ENCODE assay signal across 8 mouse cellular contexts in the genomic region with DNA sequence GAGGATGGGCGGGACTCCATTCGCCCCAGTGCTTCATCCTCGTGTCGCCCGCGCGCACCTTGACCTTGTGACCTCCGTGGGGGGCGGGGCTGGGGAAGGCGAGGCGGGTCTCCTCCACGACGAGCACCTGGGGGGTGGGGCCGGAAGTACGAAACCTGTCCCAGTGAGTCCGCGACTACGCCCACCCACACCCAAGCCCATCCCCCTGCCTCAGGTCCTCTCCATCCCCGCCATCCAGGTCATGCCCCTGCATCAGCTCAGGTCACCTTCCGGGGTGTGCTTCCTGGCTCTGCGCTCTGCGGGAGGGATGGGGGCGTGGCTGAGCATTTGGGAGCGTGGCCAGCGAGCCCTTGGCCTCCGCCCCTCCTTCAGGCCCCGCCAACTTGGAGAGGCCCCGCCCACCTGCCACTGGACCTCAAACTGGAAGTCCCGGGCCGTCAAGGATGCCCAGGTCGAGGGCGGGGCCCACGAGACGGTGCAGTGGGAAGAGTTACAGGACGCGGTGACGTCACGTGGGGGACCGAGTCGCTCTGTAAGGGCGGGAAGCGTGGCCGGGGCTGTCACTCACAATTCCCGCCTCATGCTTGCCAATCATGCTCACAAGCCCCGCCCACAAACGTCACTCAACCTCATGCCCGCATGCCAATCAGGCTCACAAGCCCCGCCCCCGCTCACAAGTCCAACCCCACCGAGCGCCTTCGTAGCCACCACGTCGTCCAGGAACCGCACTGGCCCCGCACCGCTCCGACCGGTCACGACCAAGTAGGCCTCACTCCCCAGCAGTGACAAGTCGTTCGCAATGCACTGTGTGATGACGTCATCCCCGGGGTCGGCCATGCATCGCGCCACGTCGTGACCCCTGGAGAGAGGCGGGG. TPM values are rescaled to one million over a fixed set of nuclear protein-coding genes. Genes with fewer than 3 reads are reported as not detected.
A peak's percentile ranks its signal among the peaks of the same experiment; 100 is the strongest.
DNase-seq lines count a peak whose midpoint lies in the region; ATAC-seq and TF ChIP-seq lines count a peak whose summit lies in the region.

No protein-coding gene starts in this region.

- WGBS in forebrain, embryonic 10.5 days = 6% methylated on average over 70 of the region's 70 CpGs
- 7% methylated on average over 70 of the region's 70 CpGs for WGBS in heart, embryonic 16.5 days
- WGBS in liver, embryonic 14.5 days (ENCODE audit: insufficient replicate concordance) = 4% methylated on average over 70 of the region's 70 CpGs
- 6% methylated on average over 62 of the region's 70 CpGs for WGBS in neural tube, embryonic 14.5 days

- H3K79me2 ChIP-seq in CH12.LX (replicated peaks; ENCODE audit: control insufficient read depth, extremely low read depth, insufficient read depth, poor library complexity, severe bottlenecking) = no peaks in the 10 kb centered on the region

- H3K4me3 ChIP-seq in CH12.LX (replicated peaks in 1 of 3; ENCODE audit: low read depth in 2 of 3, low read length in 2 of 3, poor library complexity in 1 of 3) = peak overlapping the region in 1 of 3 experiments; percentile 70
- H3K4me3 ChIP-seq in forebrain, embryonic 10.5 days = peak overlapping the region; percentile 61
- peak overlapping the region; percentile 69 for H3K4me3 ChIP-seq in heart, embryonic 16.5 days (ENCODE audit: low read length)
- peak overlapping the region; percentile 57 to 60 for H3K4me3 ChIP-seq in liver, embryonic 14.5 days (ENCODE audit: insufficient read depth in 1 of 2, low read depth in 2 of 2, low read length in 2 of 2)
- peak overlapping the region; percentile 55 for H3K4me3 ChIP-seq in neural tube, embryonic 14.5 days (ENCODE audit: low read depth, low read length)

- TF ChIP-seq CTCF in CH12.LX (conservative IDR thresholded peaks at IDR 0.05 in 1 of 2, IDR thresholded peaks at IDR 0.05 in 1 of 2; ENCODE audit: low read depth in 2 of 2, low read length in 2 of 2) = no peak
- TF ChIP-seq CTCF in liver, embryonic 14.5 days (IDR thresholded peaks at IDR 0.05; ENCODE audit: low read depth) = no peak

- H3K27ac ChIP-seq in CH12.LX (ENCODE audit: insufficient read depth, low read depth) = no peak overlapping the region
- peak overlapping the region; percentile 85 for H3K27ac ChIP-seq in forebrain, embryonic 10.5 days
- peak overlapping the region; percentile 80 for H3K27ac ChIP-seq in heart, embryonic 16.5 days (ENCODE audit: low read length)
- peak overlapping the region; percentile 31 for H3K27ac ChIP-seq in liver, embryonic 14.5 days
- H3K27ac ChIP-seq in neural tube, embryonic 14.5 days (ENCODE audit: low read depth, low read length) = peak overlapping the region; percentile 95

- H3K4me2 ChIP-seq in CH12.LX (ENCODE audit: insufficient read depth, low read depth, poor library complexity, severe bottlenecking) = no peak overlapping the region
- H3K4me2 ChIP-seq in heart, embryonic 16.5 days (ENCODE audit: low read depth, low read length) = peak overlapping the region; percentile 82
- peak overlapping the region; percentile 63 for H3K4me2 ChIP-seq in liver, embryonic 14.5 days (ENCODE audit: low read depth)
- peak overlapping the region; percentile 54 for H3K4me2 ChIP-seq in neural tube, embryonic 14.5 days (ENCODE audit: low read depth, low read length)

- ATAC-seq in heart, embryonic 16.5 days (replicated peaks; ENCODE audit: extremely low read depth, insufficient read depth, low FRiP score) = peak; percentile 24
- peak; percentile 45 for ATAC-seq in liver, embryonic 14.5 days (ENCODE audit: insufficient read depth)
- ATAC-seq in neural tube, embryonic 14.5 days (ENCODE audit: low read depth) = peak; percentile 62

- TF ChIP-seq EP300 in CH12.LX (IDR thresholded peaks at IDR 0.05; ENCODE audit: low read length) = no peak
- TF ChIP-seq EP300 in liver, embryonic 14.5 days (IDR thresholded peaks at IDR 0.05; ENCODE audit: low read depth) = no peak

- dilution Hi-C loops in CH12.LX (cut with MboI; ENCODE audit: extremely low pct_ligation_motif_present, extremely low pct_unique_long_range_greater_than_20kb, low sequenced_read_pairs) = no loop called here

- H3K36me3 ChIP-seq in CH12.LX (replicated peaks in 1 of 2; ENCODE audit: control insufficient read depth in 1 of 2, insufficient read depth in 1 of 2, low read length in 1 of 2) = peaks cover 3 to 25% of the 10 kb centered on the region in 2 experiments
- no peaks in the 10 kb centered on the region for H3K36me3 ChIP-seq in forebrain, embryonic 10.5 days (replicated peaks)
- no peaks in the 10 kb centered on the region for H3K36me3 ChIP-seq in heart, embryonic 16.5 days (ENCODE audit: control insufficient read depth, insufficient read depth)
- H3K36me3 ChIP-seq in liver, embryonic 14.5 days (replicated peaks; ENCODE audit: control insufficient read depth, insufficient read depth, low read depth) = no peaks in the 10 kb centered on the region
- no peaks in the 10 kb centered on the region for H3K36me3 ChIP-seq in neural tube, embryonic 14.5 days (ENCODE audit: control insufficient read depth, insufficient read depth, low read length)

- in situ Hi-C loops in CH12.LX (cut with MboI; ENCODE audit: low pct_ligation_motif_present, low pct_unique_long_range_greater_than_20kb, low sequenced_read_pairs) = no loop called here

- peaks cover 0 to 10% of the 10 kb centered on the region in 2 experiments; a peak in 2 of 4 replicates for H3K4me1 ChIP-seq in CH12.LX (ENCODE audit: control insufficient read depth in 1 of 2, insufficient read depth in 2 of 2)
- peaks cover 29% of the 10 kb centered on the region for H3K4me1 ChIP-seq in forebrain, embryonic 10.5 days
- no peaks in the 10 kb centered on the region for H3K4me1 ChIP-seq in heart, embryonic 16.5 days (ENCODE audit: control insufficient read depth, insufficient read depth, low read length)
- no peaks in the 10 kb centered on the region; a peak in 2 of 4 replicates for H3K4me1 ChIP-seq in liver, embryonic 14.5 days (replicated peaks; ENCODE audit: control insufficient read depth in 2 of 2, insufficient read depth in 2 of 2, low read length in 1 of 2)
- H3K4me1 ChIP-seq in neural tube, embryonic 14.5 days (ENCODE audit: control insufficient read depth, insufficient read depth, low read length) = no peaks in the 10 kb centered on the region

- no peak overlapping the region for H3K9ac ChIP-seq in CH12.LX (ENCODE audit: insufficient read depth, low read depth)
- peak overlapping the region; percentile 56 for H3K9ac ChIP-seq in heart, embryonic 16.5 days (ENCODE audit: low read length)
- no peak overlapping the region for H3K9ac ChIP-seq in liver, embryonic 14.5 days (replicated peaks)
- H3K9ac ChIP-seq in neural tube, embryonic 14.5 days (replicated peaks; ENCODE audit: low read depth, low read length) = peak overlapping the region; percentile 47

- TF ChIP-seq RAD21 in CH12.LX (IDR thresholded peaks at IDR 0.05; ENCODE audit: low read depth, low read length) = no peak

- DNase-seq in CH12.LX (ENCODE audit: extremely low read depth) = no peak
- DNase-seq in c-Kit-positive CD71-positive TER-119-positive erythroid progenitor cells, embryonic 14.5 days (ENCODE audit: low spot score) = peak; percentile 74
- peak; percentile 92 for DNase-seq in forebrain, embryonic 10.5 days (ENCODE audit: extremely low spot score, low spot score)
- DNase-seq in kidney, postnatal 4 days = peak; percentile 95 to 96
- DNase-seq in liver, embryonic 14.5 days (ENCODE audit: low read depth in 3 of 3, low spot score in 3 of 3) = peak; percentile 56 to 67 (median 64)
- DNase-seq in telencephalon, adult 2 months (ENCODE audit: low read depth, low spot score) = peak; percentile 87

- peaks cover 30% of the 10 kb centered on the region for H3K9me3 ChIP-seq in CH12.LX (replicated peaks; ENCODE audit: low read length)
- peaks cover 32% of the 10 kb centered on the region for H3K9me3 ChIP-seq in forebrain, embryonic 10.5 days
- H3K9me3 ChIP-seq in heart, embryonic 16.5 days (replicated peaks; ENCODE audit: control insufficient read depth, low read length) = peaks cover 8% of the 10 kb centered on the region
- H3K9me3 ChIP-seq in liver, embryonic 14.5 days (ENCODE audit: control insufficient read depth, low read length) = no peaks in the 10 kb centered on the region
- H3K9me3 ChIP-seq in neural tube, embryonic 14.5 days (ENCODE audit: control insufficient read depth, low read length) = no peaks in the 10 kb centered on the region

- TF ChIP-seq POLR2A in CH12.LX (IDR thresholded peaks at IDR 0.05; ENCODE audit: low read depth, low read length) = no peak

- H3K27me3 ChIP-seq in CH12.LX (replicated peaks) = no peaks in the 10 kb centered on the region
- H3K27me3 ChIP-seq in forebrain, embryonic 10.5 days (ENCODE audit: poor library complexity, severe bottlenecking) = no peaks in the 10 kb centered on the region
- H3K27me3 ChIP-seq in heart, embryonic 16.5 days (ENCODE audit: control insufficient read depth, insufficient read depth, low read length) = no peaks in the 10 kb centered on the region
- no peaks in the 10 kb centered on the region for H3K27me3 ChIP-seq in liver, embryonic 14.5 days (ENCODE audit: control insufficient read depth, insufficient read depth, low read length)
- no peaks in the 10 kb centered on the region for H3K27me3 ChIP-seq in neural tube, embryonic 14.5 days (ENCODE audit: control insufficient read depth, insufficient read depth, low read length)

RNA-seq across cellular contexts. Expression of a gene that starts 2.5 kb away (rescaled TPM):
- total RNA-seq in CH12.LX (2012; rRNA removed) (3.9 and 4.3 TPM in 2 replicates), CH12.LX (2014; rRNA removed) (2.3 and 2.9 TPM in 2 replicates)
- 6.6 and 10.4 TPM in 2 replicates for polyA plus RNA-seq in CH12.LX (2012; ENCODE audit: insufficient read length, low read depth)
- 13.0 and 15.5 TPM in 2 replicates for polyA plus RNA-seq in forebrain, embryonic 10.5 days (2016; fragmentation: Nextera tagmentation; extraction: Ambion mirVana)
- polyA plus RNA-seq in heart, embryonic 16.5 days (2015; fragmentation: Nextera tagmentation; extraction: Ambion mirVana) = 31.8 and 36.3 TPM in 2 replicates
- polyA plus RNA-seq in liver, embryonic 14.5 days (2012; rRNA removed) = 20.2 and 26.0 TPM in 2 replicates
- polyA plus RNA-seq in liver, embryonic 14.5 days (2014; fragmentation: Nextera tagmentation; extraction: Ambion mirVana) = 4.4 and 4.7 TPM in 2 replicates
- polyA plus RNA-seq in neural tube, embryonic 14.5 days (2014; fragmentation: Nextera tagmentation; extraction: Ambion mirVana) = 57.1 and 73.5 TPM in 2 replicates

RNA-seq across cellular contexts. Expression of a gene that starts 42.1 kb away (rescaled TPM):
- not detected in 2 replicates for total RNA-seq in CH12.LX (2012; rRNA removed)
- total RNA-seq in CH12.LX (2014; rRNA removed) = not detected in 2 replicates
- polyA plus RNA-seq in CH12.LX (2012; ENCODE audit: insufficient read length, low read depth) = not detected in 2 replicates
- not detected in 2 replicates for polyA plus RNA-seq in forebrain, embryonic 10.5 days (2016; fragmentation: Nextera tagmentation; extraction: Ambion mirVana)
- polyA plus RNA-seq in heart, embryonic 16.5 days (2015; fragmentation: Nextera tagmentation; extraction: Ambion mirVana) = not detected in 2 replicates
- not detected in 2 replicates for polyA plus RNA-seq in liver, embryonic 14.5 days (2012; rRNA removed)
- polyA plus RNA-seq in liver, embryonic 14.5 days (2014; fragmentation: Nextera tagmentation; extraction: Ambion mirVana) = not detected in 2 replicates
- polyA plus RNA-seq in neural tube, embryonic 14.5 days (2014; fragmentation: Nextera tagmentation; extraction: Ambion mirVana) = not detected in 2 replicates

RNA-seq across cellular contexts. Expression of a gene that starts 49.7 kb away (rescaled TPM):
- total RNA-seq in CH12.LX (2012; rRNA removed) = 0.08 TPM in 1 of 2 replicates, not detected in the other
- total RNA-seq in CH12.LX (2014; rRNA removed) = 0.28 and 0.31 TPM in 2 replicates
- polyA plus RNA-seq in CH12.LX (2012; ENCODE audit: insufficient read length, low read depth) = 0.78 and 2.1 TPM in 2 replicates
- polyA plus RNA-seq in forebrain, embryonic 10.5 days (2016; fragmentation: Nextera tagmentation; extraction: Ambion mirVana) = 0.11 and 0.19 TPM in 2 replicates
- 0.18 and 0.21 TPM in 2 replicates for polyA plus RNA-seq in heart, embryonic 16.5 days (2015; fragmentation: Nextera tagmentation; extraction: Ambion mirVana)
- 0.02 TPM in 1 of 2 replicates, not detected in the other for polyA plus RNA-seq in liver, embryonic 14.5 days (2012; rRNA removed)
- polyA plus RNA-seq in liver, embryonic 14.5 days (2014; fragmentation: Nextera tagmentation; extraction: Ambion mirVana) = not detected in 2 replicates
- polyA plus RNA-seq in neural tube, embryonic 14.5 days (2014; fragmentation: Nextera tagmentation; extraction: Ambion mirVana) = 0.17 and 0.36 TPM in 2 replicates

Comparison
In these comparisons a context has a peak if more than half of its experiments do, and no peak if none do; other contexts are left out.
1. H3K9ac ChIP-seq: peak in heart, embryonic 16.5 days (single experiment) and neural tube, embryonic 14.5 days (single experiment); none in CH12.LX (single experiment) and liver, embryonic 14.5 days (single experiment).
2. Peak in every context shown above with its lines, with median percentiles within 50 percentile points of each other: ATAC-seq.